Mouse (Mus musculus): Measurements from ENCODE around the gene Tfeb.
A peak's percentile ranks its signal among the peaks of the same experiment; 100 is the strongest.

The Tfeb gene

GRCm38 (mm10) chr17:47753130-47753775, 16.4 kb downstream of the Tfeb start:
- no peak for DNase-seq (ENCODE audit: low read depth, low spot score)

DNA sequence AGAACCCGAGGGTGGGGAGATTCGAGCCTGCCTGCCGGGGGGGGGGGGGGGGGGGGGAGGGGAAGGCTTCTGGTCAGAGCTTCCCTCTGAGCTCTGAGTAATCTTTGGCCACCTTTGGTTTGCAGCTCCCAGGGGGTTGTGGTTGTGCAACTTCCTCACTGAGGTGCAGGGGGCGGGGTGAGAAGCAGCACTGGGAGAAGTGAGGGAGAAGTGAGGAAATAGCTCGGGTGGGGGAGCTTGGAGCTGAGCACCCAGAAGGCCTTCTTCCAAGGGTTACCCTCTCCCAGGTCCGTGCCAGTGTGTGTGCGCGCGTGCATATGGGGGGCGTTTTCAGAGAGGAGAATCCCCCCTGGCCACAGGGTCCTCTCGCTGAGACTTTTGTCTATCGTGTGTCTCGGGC, 17.4 kb downstream of the Tfeb start:
- no peak for DNase-seq (ENCODE audit: low read depth, low spot score)

DNA sequence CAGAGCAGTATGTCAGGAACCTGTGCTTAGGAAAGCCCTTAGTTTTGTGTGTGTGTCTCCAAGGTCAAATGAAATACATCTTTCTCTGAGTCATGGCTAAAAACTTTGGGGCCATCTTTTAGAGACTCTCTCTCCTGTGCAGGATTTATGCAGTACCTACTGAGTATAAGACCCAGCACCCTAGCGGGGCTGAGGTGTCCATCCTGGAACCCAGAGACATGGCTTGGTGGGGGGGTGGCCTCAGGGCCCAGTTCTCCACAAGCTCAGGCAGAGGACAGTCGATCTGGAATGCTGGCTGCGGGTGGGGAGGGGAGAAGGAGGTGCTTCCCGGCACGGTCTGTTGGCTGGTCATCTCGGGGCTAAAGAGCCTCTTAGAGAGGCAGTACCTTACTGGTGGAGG, 19.5 kb downstream of the Tfeb start:
- DNase-seq (ENCODE audit: low read depth, low spot score): no peak

DNA sequence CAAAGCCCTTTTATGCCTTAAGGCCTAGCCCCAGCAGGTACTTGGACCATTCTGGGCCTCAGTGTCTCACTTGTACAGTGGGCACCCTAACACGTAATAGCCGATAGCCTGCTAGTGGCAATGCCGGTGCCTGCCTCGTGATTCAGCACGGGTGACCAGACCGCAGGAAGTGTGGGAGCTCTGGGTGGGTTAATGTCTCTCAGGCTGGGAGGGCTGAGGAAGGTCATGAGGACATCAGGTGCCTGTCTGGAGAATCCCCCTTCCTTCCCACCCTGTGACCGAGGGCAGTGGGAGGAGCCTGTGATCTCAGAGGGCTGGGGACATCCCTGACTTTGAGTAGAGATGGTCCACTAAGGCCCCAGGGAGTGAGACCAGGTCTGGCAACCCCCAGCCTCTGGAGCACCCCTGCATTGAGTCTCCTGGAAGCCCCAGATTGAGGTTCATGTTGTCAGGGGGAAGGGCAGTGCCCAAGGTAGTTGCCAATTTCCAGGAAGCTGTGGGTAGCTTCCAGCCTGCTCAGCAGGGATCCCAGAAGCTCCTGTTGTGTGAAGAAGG, 20.3 kb downstream of the Tfeb start:
- DNase-seq (ENCODE audit: low read depth, low spot score): no peak

GRCm38 (mm10) chr17:47759702-47760410, 23.0 kb downstream of the Tfeb start:
- DNase-seq (ENCODE audit: low read depth, low spot score): peak; percentile 28

GRCm38 (mm10) chr17:47762028-47762427, 25.2 kb downstream of the Tfeb start:
- DNase-seq (ENCODE audit: low read depth, low spot score): no peak

- no peak for DNase-seq (ENCODE audit: low read depth, low spot score)
Measured at GRCm38 (mm10) chr17:47762518-47763340, 25.9 kb downstream of the Tfeb start.

- DNase-seq (ENCODE audit: low read depth, low spot score): no peak
Measured at GRCm38 (mm10) chr17:47765986-47766385, 29.2 kb downstream of the Tfeb start.

- no peak for DNase-seq (ENCODE audit: low read depth, low spot score)
Measured at GRCm38 (mm10) chr17:47766407-47767043, 29.7 kb downstream of the Tfeb start.

- DNase-seq (ENCODE audit: low read depth, low spot score): no peak
Measured at GRCm38 (mm10) chr17:47767081-47767455, 30.2 kb downstream of the Tfeb start.

- DNase-seq (ENCODE audit: low read depth, low spot score): no peak
Measured at GRCm38 (mm10) chr17:47767456-47768141, 30.8 kb downstream of the Tfeb start.

DNA sequence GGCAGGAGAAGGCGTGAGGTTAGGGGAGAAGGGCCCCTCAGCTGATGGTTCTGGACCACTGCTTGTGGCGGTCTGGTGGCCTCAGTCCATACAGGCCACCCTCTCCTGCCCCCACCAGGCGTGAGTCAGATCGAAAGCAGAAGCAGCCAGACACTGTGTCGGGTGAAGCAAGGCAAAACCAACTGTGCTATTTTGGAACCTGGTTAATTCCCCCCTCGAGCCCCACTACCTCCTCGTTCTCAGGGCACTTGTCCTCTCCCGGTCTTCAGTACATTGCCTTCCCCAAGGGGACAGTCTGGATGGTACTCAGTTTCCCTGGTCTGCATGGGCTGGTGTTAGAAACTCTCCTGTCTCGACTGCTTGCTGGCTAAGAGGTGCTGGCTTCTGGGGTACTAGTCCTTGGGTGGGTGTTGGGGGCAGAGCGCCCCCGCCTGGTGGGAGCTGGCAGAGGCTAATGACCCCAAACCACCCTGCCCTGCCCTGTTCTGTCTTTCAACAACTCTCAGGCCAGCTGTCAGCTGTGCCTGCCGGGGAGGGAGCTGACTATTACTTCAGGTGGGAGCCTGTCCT, 32.0 kb downstream of the Tfeb start:
- peak; percentile 43 for DNase-seq (ENCODE audit: low read depth, low spot score)

DNA sequence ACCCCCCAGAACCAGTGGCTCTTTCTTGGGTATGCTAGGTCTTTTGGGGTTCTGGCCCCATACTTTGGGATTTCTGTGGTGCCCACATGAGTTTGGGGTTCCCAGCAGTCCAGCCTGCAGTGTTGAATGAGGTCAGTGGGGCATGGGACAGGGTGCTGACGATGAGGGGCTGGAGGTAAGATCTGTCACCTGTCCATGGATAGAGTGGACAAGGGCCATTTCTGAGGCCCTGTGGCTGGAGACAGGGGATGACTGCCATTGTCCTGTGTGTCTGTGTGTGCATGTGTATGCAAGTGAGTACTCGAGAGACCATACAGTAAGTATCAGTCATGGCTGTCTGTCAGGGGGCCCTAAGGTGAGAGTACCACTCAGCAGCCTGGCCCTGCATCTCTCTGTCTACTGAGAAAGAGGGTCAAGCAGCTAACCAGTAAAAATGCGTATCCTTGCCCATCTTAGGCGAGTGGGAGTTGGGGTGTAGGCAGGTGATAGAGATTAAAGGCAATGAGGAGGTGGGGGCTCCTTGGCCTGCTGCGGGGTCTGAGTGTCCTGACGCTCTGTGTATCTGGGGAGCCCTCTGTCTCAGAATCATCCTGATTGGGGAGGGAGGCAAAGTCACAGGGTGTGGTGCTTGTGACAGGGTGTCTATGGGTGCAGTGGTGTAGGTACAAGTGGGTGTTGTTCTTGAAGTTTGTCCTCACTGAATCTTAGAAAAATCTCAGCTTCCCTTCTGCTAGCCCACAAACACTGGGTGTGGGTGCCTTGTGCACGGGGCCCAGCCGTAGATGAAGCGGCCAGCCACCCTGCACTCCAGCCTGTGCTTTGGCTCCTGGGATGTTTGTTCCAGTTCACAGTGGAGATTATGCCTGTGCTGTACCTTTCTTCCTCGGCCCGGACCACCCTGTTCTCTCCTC, 32.8 kb downstream of the Tfeb start:
- DNase-seq (ENCODE audit: low read depth, low spot score): no peak

GRCm38 (mm10) chr17:47773604-47774003, 36.8 kb downstream of the Tfeb start:
- no peak for DNase-seq (ENCODE audit: low read depth, low spot score)

- no peak for DNase-seq (ENCODE audit: low read depth, low spot score)
Measured at GRCm38 (mm10) chr17:47777141-47777540, 40.3 kb downstream of the Tfeb start.

DNA sequence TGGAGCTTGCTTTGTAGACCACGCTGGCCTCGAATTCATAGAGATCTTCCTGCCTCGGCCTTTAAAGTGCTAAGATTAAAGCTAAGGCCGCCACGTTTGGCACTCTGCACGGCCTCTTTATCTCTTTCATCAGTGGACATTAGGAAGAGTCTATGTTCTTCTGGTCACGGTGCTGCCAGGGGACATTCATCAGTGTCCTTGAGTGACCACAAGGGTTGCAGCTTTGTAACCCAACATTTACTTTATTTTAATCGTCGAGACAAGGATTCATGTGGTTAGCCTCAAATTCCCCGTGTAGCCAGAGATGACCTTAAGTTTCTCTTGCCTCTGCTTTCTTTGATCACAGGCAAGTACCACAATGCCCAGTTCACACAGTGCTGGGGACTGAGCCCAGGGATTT, 43.6 kb downstream of the Tfeb start:
- DNase-seq (ENCODE audit: low read depth, low spot score): no peak

DNA sequence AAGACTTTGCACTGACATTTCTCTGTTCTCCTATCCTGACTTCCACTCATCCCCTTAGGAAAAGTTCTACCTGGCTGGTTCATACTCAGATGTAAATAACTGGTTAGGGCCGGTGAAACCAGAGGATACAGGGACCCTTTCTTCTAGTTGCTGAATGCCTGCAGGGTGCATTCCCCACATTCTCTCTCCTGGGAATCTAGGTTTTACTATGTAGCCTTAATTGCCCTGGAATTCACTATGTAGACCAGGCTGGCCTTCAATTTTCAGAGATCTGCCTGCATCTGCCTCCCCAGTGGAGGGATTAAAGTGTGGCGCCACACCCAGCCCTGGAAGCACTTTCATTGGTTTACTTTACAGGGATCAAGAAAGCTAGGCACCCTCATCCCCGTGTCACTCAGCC, 45.7 kb downstream of the Tfeb start:
- DNase-seq (ENCODE audit: low read depth, low spot score): no peak

DNA sequence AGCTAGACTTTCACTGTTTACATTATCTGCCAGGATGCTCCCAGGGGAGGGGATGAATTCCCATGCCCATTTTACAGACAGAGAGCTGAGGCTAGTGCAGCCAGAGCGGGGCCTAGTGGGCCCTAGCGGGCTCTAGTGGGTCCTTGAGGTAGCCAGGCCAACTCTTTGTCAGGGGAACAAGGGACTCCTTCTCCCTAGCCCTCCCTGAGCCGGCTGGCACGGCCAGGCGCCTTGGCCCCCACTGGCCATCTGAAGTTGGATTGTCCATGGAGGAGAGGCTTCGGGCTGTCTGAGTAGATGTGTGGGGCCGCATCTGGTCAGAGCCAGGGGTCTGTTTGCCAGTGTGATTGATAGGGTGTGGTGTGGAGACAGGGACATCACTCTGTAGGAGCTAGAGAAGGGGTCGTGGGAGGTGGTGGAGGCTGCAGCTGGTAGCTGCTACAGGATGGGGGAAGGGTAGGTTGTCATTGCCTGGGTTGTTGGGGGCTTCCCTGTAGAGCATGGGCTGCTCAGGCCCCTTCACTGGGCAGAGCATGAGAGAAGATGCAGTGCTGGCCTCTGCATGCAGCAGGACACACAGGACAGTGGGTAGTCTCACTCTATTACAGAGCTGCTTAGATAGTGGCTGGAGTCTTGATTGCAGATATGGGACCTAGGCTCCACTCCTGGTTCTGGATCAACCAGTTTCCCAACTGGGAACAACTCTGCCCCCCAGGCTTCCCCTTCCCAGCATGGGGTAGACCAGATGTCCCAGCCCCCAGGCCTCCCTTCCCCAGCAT, 46.8 kb downstream of the Tfeb start:
- no peak for DNase-seq (ENCODE audit: low read depth, low spot score)

DNA sequence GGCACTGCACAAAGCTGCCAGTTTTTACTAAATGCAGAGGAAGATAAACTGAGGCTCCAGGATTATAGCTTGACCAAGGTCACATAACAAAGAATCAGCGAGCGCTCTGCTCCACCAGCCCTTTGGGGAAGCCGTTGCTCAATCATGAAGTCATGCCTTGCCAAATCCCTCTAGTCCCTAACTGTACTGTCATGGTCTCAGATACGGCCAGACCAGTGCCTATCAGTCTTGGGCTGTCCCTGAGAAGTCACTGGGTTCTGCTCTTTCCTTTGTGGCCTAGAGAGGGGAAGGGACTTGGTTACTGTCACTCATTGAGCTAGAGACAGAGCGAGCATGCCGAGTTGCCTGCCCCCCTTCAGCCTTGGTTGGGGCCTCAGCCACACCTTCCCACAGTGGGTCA, 47.6 kb downstream of the Tfeb start:
- no peak for DNase-seq (ENCODE audit: low read depth, low spot score)
